Mouse (Mus musculus): ENCODE results near the gene Tle6. TPM values are rescaled to one million over a fixed set of nuclear protein-coding genes. Genes with fewer than 3 reads are reported as not detected.

Gene Tle6
- polyA plus RNA-seq, 1 experiment from 2014 or later: 6.0 TPM

Other genes starting within 250 kb of the Tle6 start
- gene Mfsd12, start 243.6 kb downstream of the Tle6 start, polyA plus RNA-seq (2016; fragmentation: Nextera tagmentation; extraction: Ambion mirVana): 9.3 and 10.6 TPM in 2 replicates
- 0.38 and 0.39 TPM in 2 replicates for gene 4930404N11Rik, start 235.3 kb downstream of the Tle6 start, polyA plus RNA-seq (2016; fragmentation: Nextera tagmentation; extraction: Ambion mirVana)
- 138 and 146 TPM in 2 replicates for gene Fzr1, start 222.6 kb downstream of the Tle6 start, polyA plus RNA-seq (2016; fragmentation: Nextera tagmentation; extraction: Ambion mirVana)
- 93.4 and 98.7 TPM in 2 replicates for gene Dohh, start 216.6 kb downstream of the Tle6 start, polyA plus RNA-seq (2016; fragmentation: Nextera tagmentation; extraction: Ambion mirVana)
- 2.9 and 3.4 TPM in 2 replicates for gene Gm48551, start 216.6 kb downstream of the Tle6 start, polyA plus RNA-seq (2016; fragmentation: Nextera tagmentation; extraction: Ambion mirVana)
- gene Gm48552, start 212.1 kb downstream of the Tle6 start, polyA plus RNA-seq (2016; fragmentation: Nextera tagmentation; extraction: Ambion mirVana): 1.7 and 2.9 TPM in 2 replicates
- gene Smim24, start 208.0 kb downstream of the Tle6 start, polyA plus RNA-seq (2016; fragmentation: Nextera tagmentation; extraction: Ambion mirVana): 1.7 and 2.3 TPM in 2 replicates
- 8.7 and 11.7 TPM in 2 replicates for gene Nfic, start 145.4 kb downstream of the Tle6 start, polyA plus RNA-seq (2016; fragmentation: Nextera tagmentation; extraction: Ambion mirVana)
- gene Celf5, start 118.4 kb downstream of the Tle6 start, polyA plus RNA-seq (2016; fragmentation: Nextera tagmentation; extraction: Ambion mirVana): 5.0 and 10.8 TPM in 2 replicates
- gene Ncln, start 104.7 kb downstream of the Tle6 start, polyA plus RNA-seq (2016; fragmentation: Nextera tagmentation; extraction: Ambion mirVana): 84.5 and 87.5 TPM in 2 replicates
- gene S1pr4, start 100.9 kb downstream of the Tle6 start, polyA plus RNA-seq (2016; fragmentation: Nextera tagmentation; extraction: Ambion mirVana): 0.37 and 0.89 TPM in 2 replicates
- gene Gna15, start 76.8 kb downstream of the Tle6 start, polyA plus RNA-seq (2016; fragmentation: Nextera tagmentation; extraction: Ambion mirVana): 0.53 and 0.85 TPM in 2 replicates
- 70.7 and 73.7 TPM in 2 replicates for gene Gna11, start 55.9 kb downstream of the Tle6 start, polyA plus RNA-seq (2016; fragmentation: Nextera tagmentation; extraction: Ambion mirVana)
- gene Aes, start 41.6 kb downstream of the Tle6 start, polyA plus RNA-seq (2016; fragmentation: Nextera tagmentation; extraction: Ambion mirVana): 334 and 467 TPM in 2 replicates
- gene Tle2, start 26.5 kb downstream of the Tle6 start, polyA plus RNA-seq (2016; fragmentation: Nextera tagmentation; extraction: Ambion mirVana): 9.7 and 13.5 TPM in 2 replicates
- gene BC025920, start 5.2 kb upstream of the Tle6 start, polyA plus RNA-seq (2016; fragmentation: Nextera tagmentation; extraction: Ambion mirVana): 1.4 and 2.0 TPM in 2 replicates
- 49.3 and 58.7 TPM in 2 replicates for gene Sirt6, start 26.7 kb upstream of the Tle6 start, polyA plus RNA-seq (2016; fragmentation: Nextera tagmentation; extraction: Ambion mirVana)
- gene Ankrd24, start 27.5 kb upstream of the Tle6 start, polyA plus RNA-seq (2016; fragmentation: Nextera tagmentation; extraction: Ambion mirVana): 5.8 and 5.9 TPM in 2 replicates
- gene Gm10778, start 48.0 kb upstream of the Tle6 start, polyA plus RNA-seq (2016; fragmentation: Nextera tagmentation; extraction: Ambion mirVana): 4.9 and 5.6 TPM in 2 replicates
- gene Zfp433, start 103.8 kb upstream of the Tle6 start, polyA plus RNA-seq (2016; fragmentation: Nextera tagmentation; extraction: Ambion mirVana): 18.8 and 19.0 TPM in 2 replicates
- gene Gm3055, start 170.1 kb upstream of the Tle6 start, polyA plus RNA-seq (2016; fragmentation: Nextera tagmentation; extraction: Ambion mirVana): 13.2 and 15.5 TPM in 2 replicates
- gene Gm4767, start 211.1 kb upstream of the Tle6 start, polyA plus RNA-seq (2016; fragmentation: Nextera tagmentation; extraction: Ambion mirVana): 2.1 and 3.3 TPM in 2 replicates